Mouse (Mus musculus): ENCODE results near the gene Usp3.

GRCm38 (mm10) chr9:66616858-66617257 is 23.9 kb upstream of the Usp3 start:
- TF ChIP-seq CTCF (IDR thresholded peaks at IDR 0.05; ENCODE audit: low read depth) = no peak
- TF ChIP-seq EP300 (IDR thresholded peaks at IDR 0.05; ENCODE audit: low read depth) = no peak
